Mouse (Mus musculus): ENCODE measurements around the gene Rab31. TPM values are rescaled to one million over a fixed set of nuclear protein-coding genes. Genes with fewer than 3 reads are reported as not detected.
"Not testable (repeated sequence)": the region's sequence is repeated elsewhere in the genome, so short reads cannot be mapped to it uniquely, and the experiment has no call there.

Rab31 gene
- polyA plus RNA-seq, 1 experiment: 17.6 TPM

- H3K4me3 ChIP-seq (ENCODE audit: insufficient read depth, low read depth, low read length): no peak overlapping the region
- no peak for DNase-seq
- TF ChIP-seq CTCF (conservative IDR thresholded peaks at IDR 0.05; ENCODE audit: insufficient read depth, insufficient read length, low read depth, low read length) (no peak), POLR2A (IDR thresholded peaks at IDR 0.05; ENCODE audit: low read depth, low read length) (no peak)
- H3K27me3 ChIP-seq (replicated peaks; ENCODE audit: control insufficient read depth, insufficient read depth, low read length): no peaks in the 10 kb centered on the region
- no peak overlapping the region for H3K27ac ChIP-seq (ENCODE audit: insufficient read depth, low read depth, low read length)
- H3K4me1 ChIP-seq (ENCODE audit: control insufficient read depth, insufficient read depth, low read length): peaks cover 2% of the 10 kb centered on the region; the same call in 1 of the 2 replicates
- no peaks in the 10 kb centered on the region for H3K36me3 ChIP-seq (ENCODE audit: control insufficient read depth, insufficient read depth, low read length)
- 43% methylated on average over 14 of the region's 14 CpGs for WGBS
Measured at GRCm38 (mm10) chr17:65635715-65636360, 136.7 kb downstream of the Rab31 start.

- TF ChIP-seq POLR2A (IDR thresholded peaks at IDR 0.05; ENCODE audit: low read depth, low read length): no peak
- no peak for TF ChIP-seq CTCF (conservative IDR thresholded peaks at IDR 0.05; ENCODE audit: insufficient read depth, insufficient read length, low read depth, low read length)
- H3K4me1 ChIP-seq (ENCODE audit: control insufficient read depth, insufficient read depth, low read length): no peaks in the 10 kb centered on the region
- WGBS: 84% methylated on average over 6 of the region's 6 CpGs
- DNase-seq: no peak
- H3K36me3 ChIP-seq (ENCODE audit: control insufficient read depth, insufficient read depth, low read length): no peaks in the 10 kb centered on the region
- no peaks in the 10 kb centered on the region for H3K27me3 ChIP-seq (replicated peaks; ENCODE audit: control insufficient read depth, insufficient read depth, low read length)
- H3K4me3 ChIP-seq (ENCODE audit: insufficient read depth, low read depth, low read length): no peak overlapping the region
- no peak overlapping the region for H3K27ac ChIP-seq (ENCODE audit: insufficient read depth, low read depth, low read length)
Measured at GRCm38 (mm10) chr17:65629943-65630342, 142.6 kb downstream of the Rab31 start.

- 58% methylated on average over 13 of the region's 13 CpGs for WGBS
- not testable (repeated sequence) for H3K27ac ChIP-seq (ENCODE audit: insufficient read depth, low read depth, low read length); H3K4me1 ChIP-seq (ENCODE audit: control insufficient read depth, insufficient read depth, low read length); H3K27me3 ChIP-seq (replicated peaks; ENCODE audit: control insufficient read depth, insufficient read depth, low read length); H3K4me3 ChIP-seq (ENCODE audit: insufficient read depth, low read depth, low read length); DNase-seq; H3K36me3 ChIP-seq (ENCODE audit: control insufficient read depth, insufficient read depth, low read length)
Measured at GRCm38 (mm10) chr17:65628823-65629532, 143.6 kb downstream of the Rab31 start.

- H3K4me3 ChIP-seq (ENCODE audit: insufficient read depth, low read depth, low read length): no peak overlapping the region
- no peaks in the 10 kb centered on the region for H3K4me1 ChIP-seq (ENCODE audit: control insufficient read depth, insufficient read depth, low read length)
- H3K27me3 ChIP-seq (replicated peaks; ENCODE audit: control insufficient read depth, insufficient read depth, low read length): no peaks in the 10 kb centered on the region
- H3K36me3 ChIP-seq (ENCODE audit: control insufficient read depth, insufficient read depth, low read length): no peaks in the 10 kb centered on the region
- TF ChIP-seq POLR2A (IDR thresholded peaks at IDR 0.05; ENCODE audit: low read depth, low read length) (no peak), CTCF (conservative IDR thresholded peaks at IDR 0.05; ENCODE audit: insufficient read depth, insufficient read length, low read depth, low read length) (no peak)
- DNase-seq: peak; percentile 21
- WGBS: 85% methylated on average over 6 of the region's 6 CpGs
- no peak overlapping the region for H3K27ac ChIP-seq (ENCODE audit: insufficient read depth, low read depth, low read length)
Measured at GRCm38 (mm10) chr17:65626301-65626700, 146.3 kb downstream of the Rab31 start.

GRCm38 (mm10) chr17:65625563-65625962 lies 147.0 kb downstream of the Rab31 start:
- no peaks in the 10 kb centered on the region for H3K36me3 ChIP-seq (ENCODE audit: control insufficient read depth, insufficient read depth, low read length)
- no peak for DNase-seq
- no peak overlapping the region for H3K4me3 ChIP-seq (ENCODE audit: insufficient read depth, low read depth, low read length)
- WGBS: 84% methylated on average over 6 of the region's 6 CpGs
- H3K27me3 ChIP-seq (replicated peaks; ENCODE audit: control insufficient read depth, insufficient read depth, low read length): no peaks in the 10 kb centered on the region
- no peak overlapping the region for H3K27ac ChIP-seq (ENCODE audit: insufficient read depth, low read depth, low read length)
- no peaks in the 10 kb centered on the region for H3K4me1 ChIP-seq (ENCODE audit: control insufficient read depth, insufficient read depth, low read length)
- TF ChIP-seq CTCF (conservative IDR thresholded peaks at IDR 0.05; ENCODE audit: insufficient read depth, insufficient read length, low read depth, low read length): no peak
- TF ChIP-seq POLR2A (IDR thresholded peaks at IDR 0.05; ENCODE audit: low read depth, low read length): no peak

GRCm38 (mm10) chr17:65623130-65623529 lies 149.4 kb downstream of the Rab31 start:
- no peak overlapping the region for H3K27ac ChIP-seq (ENCODE audit: insufficient read depth, low read depth, low read length)
- peak; percentile 23 for DNase-seq
- H3K27me3 ChIP-seq (replicated peaks; ENCODE audit: control insufficient read depth, insufficient read depth, low read length): no peaks in the 10 kb centered on the region
- no peaks in the 10 kb centered on the region for H3K36me3 ChIP-seq (ENCODE audit: control insufficient read depth, insufficient read depth, low read length)
- TF ChIP-seq CTCF (conservative IDR thresholded peaks at IDR 0.05; ENCODE audit: insufficient read depth, insufficient read length, low read depth, low read length): no peak
- TF ChIP-seq POLR2A (IDR thresholded peaks at IDR 0.05; ENCODE audit: low read depth, low read length): no peak
- no peaks in the 10 kb centered on the region for H3K4me1 ChIP-seq (ENCODE audit: control insufficient read depth, insufficient read depth, low read length)
- H3K4me3 ChIP-seq (ENCODE audit: insufficient read depth, low read depth, low read length): no peak overlapping the region

GRCm38 (mm10) chr17:65618431-65618830 lies 154.1 kb downstream of the Rab31 start:
- Histone ChIP-seq H3K27ac (ENCODE audit: insufficient read depth, low read depth, low read length) (no peak overlapping the region), H3K4me1 (ENCODE audit: control insufficient read depth, insufficient read depth, low read length) (no peaks in the 10 kb centered on the region), H3K27me3 (replicated peaks; ENCODE audit: control insufficient read depth, insufficient read depth, low read length) (no peaks in the 10 kb centered on the region), H3K36me3 (ENCODE audit: control insufficient read depth, insufficient read depth, low read length) (no peaks in the 10 kb centered on the region), H3K4me3 (ENCODE audit: insufficient read depth, low read depth, low read length) (no peak overlapping the region)
- peak; percentile 43 for DNase-seq
- TF ChIP-seq CTCF (conservative IDR thresholded peaks at IDR 0.05; ENCODE audit: insufficient read depth, insufficient read length, low read depth, low read length) (no peak), POLR2A (IDR thresholded peaks at IDR 0.05; ENCODE audit: low read depth, low read length) (no peak)
- WGBS: 84% methylated on average over 2 of the region's 2 CpGs
